Mouse (Mus musculus) hindbrain, embryonic 10.5 days (tissue): ENCODE data around the gene Hacl1. TPM values are rescaled to one million over a fixed set of nuclear protein-coding genes. Genes with fewer than 3 reads are reported as not detected.
"Not testable (repeated sequence)": the region's sequence is repeated elsewhere in the genome, so short reads cannot be mapped to it uniquely, and the experiment has no call there.

ENCODE experiments used
- DNase-seq: peaks from one replicate; pipeline ENCODE4 v3.0.0-alpha.2; 2017; ENCODE audit warnings: low spot score
- H3K27ac ChIP-seq: fragments of 300-500 bp; sonication (generic); 2 replicates; pipeline ENCODE4 v1.5.1; 2016; ENCODE audit warnings: mild to moderate bottlenecking, moderate library complexity
- H3K27me3 ChIP-seq: fragments of 300-500 bp; sonication (generic); 2 replicates; pipeline ENCODE4 v1.6.1; 2016; ENCODE audit warnings: mild to moderate bottlenecking; ENCODE audit not compliant: poor library complexity, insufficient read depth, severe bottlenecking
- H3K36me3 ChIP-seq: fragments of 300-500 bp; sonication (generic); 2 replicates; pipeline ENCODE4 v1.6.1; 2016; ENCODE audit warnings: mild to moderate bottlenecking, moderate library complexity
- H3K4me1 ChIP-seq: fragments of 300-500 bp; sonication (generic); replicated peaks from 2 replicates; pipeline ENCODE4 v1.6.1; 2016; ENCODE audit warnings: mild to moderate bottlenecking
- H3K4me3 ChIP-seq: fragments of 300-500 bp; sonication (generic); 2 replicates; pipeline ENCODE4 v1.5.1; 2016; ENCODE audit warnings: mild to moderate bottlenecking, moderate library complexity
- H3K9me3 ChIP-seq: fragments of 300-500 bp; sonication (generic); 2 replicates; pipeline ENCODE4 v1.6.1; 2016; ENCODE audit warnings: mild to moderate bottlenecking, moderate library complexity
- WGBS: fragments of 180-500 bp; shearing (Covaris S2); methylation state at CpG from one replicate; pipeline ENCODE4 v1.1.7; 2016; 5-methylcytosine and 5-hydroxymethylcytosine counted together
- polyA plus RNA-seq: library from polyadenylated mRNA; unstranded; fragments of >200 nt; fragmentation: Nextera tagmentation; extraction: Ambion mirVana; gene quantifications from 2 replicates; pipeline ENCODE4 v1.2.1, GENCODE M21; 2016

Gene Hacl1
- polyA plus RNA-seq, 1 experiment from 2014 or later: 8.2 TPM

DNA sequence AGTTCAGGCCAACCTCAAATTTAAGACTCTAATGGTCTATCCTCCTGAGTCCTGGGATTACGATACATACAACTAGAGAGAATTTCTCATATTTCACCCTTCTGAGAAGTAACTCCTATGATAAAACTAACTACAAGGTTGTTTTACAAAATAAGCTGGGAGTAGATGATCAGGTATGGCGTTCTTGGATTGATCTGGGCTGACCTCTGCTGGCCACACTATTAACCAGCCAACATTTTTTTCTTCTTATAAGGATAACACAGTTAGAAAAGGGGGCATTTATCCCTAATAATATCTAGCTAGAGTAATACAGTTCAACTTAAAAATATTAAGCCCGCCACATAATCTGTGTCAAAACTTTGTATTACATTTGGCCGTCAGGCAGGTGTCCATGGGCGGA is 36.2 kb downstream of the Hacl1 start:
- Histone ChIP-seq H3K9me3 (no peaks in the 10 kb centered on the region), H3K36me3 (no peaks in the 10 kb centered on the region), H3K27ac (no peak overlapping the region), H3K4me3 (no peak overlapping the region), H3K27me3 (no peaks in the 10 kb centered on the region), H3K4me1 (no peaks in the 10 kb centered on the region)
- no peak for DNase-seq
- 80% methylated on average over 5 of the region's 5 CpGs for WGBS

- H3K9me3 ChIP-seq, H3K4me1 ChIP-seq, H3K36me3 ChIP-seq, H3K27ac ChIP-seq, H3K4me3 ChIP-seq, H3K27me3 ChIP-seq, DNase-seq: not testable (repeated sequence)
- 85% methylated on average over 6 of the region's 6 CpGs for WGBS
These were observed 38.5 kb downstream of the Hacl1 start for GRCm38 (mm10) chr14:31602616-31602979.

DNA sequence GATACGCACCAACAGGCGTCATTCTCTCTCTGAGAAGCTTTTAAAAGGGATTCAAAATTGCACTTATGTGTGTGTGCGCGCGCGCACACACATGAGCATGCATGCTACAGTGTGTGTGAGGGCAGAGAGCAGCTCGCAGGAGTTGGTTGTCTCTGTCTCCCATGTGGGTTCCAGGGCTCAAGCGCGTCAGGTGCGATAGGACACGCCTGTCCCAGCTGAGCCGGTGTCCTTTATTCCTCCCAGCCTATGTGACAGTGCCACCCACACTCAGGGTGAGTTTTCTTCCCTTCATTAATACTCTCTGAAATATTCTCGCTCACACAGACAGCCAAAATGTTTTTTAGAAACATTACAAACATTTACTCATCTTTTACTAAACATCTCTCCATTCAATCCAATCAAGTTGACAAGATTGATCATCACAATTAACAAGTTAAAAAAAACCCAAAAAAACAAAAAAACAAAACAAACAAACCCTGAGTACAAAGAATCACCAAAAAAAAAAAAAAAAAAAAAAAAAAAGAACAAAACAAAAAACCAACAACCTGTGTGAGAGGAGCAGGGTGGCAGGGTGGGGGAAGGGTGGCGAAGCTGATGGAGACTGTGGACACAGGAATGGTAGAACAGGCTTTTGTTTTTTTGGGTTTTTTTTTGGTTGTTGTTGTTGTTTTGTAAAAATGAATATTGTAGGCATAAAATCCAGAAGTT is 39.0 kb downstream of the Hacl1 start:
- Histone ChIP-seq H3K4me1 (no peaks in the 10 kb centered on the region), H3K27ac (no peak overlapping the region), H3K9me3 (no peaks in the 10 kb centered on the region), H3K27me3 (no peaks in the 10 kb centered on the region), H3K4me3 (no peak overlapping the region), H3K36me3 (no peaks in the 10 kb centered on the region)
- DNase-seq: no peak
- 92% methylated on average over 14 of the region's 14 CpGs for WGBS

DNA sequence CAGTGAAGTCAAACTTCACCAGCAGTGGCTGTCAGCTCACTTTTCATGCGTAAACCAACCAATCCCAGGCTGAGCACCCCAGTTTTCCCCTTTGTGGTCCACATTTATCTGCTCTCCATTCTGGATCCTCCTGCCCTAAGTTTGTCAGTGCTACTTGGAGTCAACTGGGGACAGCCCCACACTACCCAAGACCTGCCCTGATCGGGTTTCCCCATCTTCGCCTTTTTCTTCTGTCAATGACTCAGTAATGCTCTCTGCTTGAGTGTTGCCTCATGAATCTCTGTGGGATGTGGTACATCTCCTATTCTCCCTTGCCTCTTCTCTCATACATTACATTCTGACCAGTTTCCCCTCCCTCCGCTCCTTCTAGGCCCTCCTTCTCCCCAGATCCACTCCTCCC is 43.6 kb downstream of the Hacl1 start:
- H3K4me3 ChIP-seq: no peak overlapping the region
- no peaks in the 10 kb centered on the region for H3K4me1 ChIP-seq
- H3K27ac ChIP-seq: no peak overlapping the region
- no peaks in the 10 kb centered on the region for H3K27me3 ChIP-seq
- WGBS: 90% methylated on average over 4 of the region's 4 CpGs
- DNase-seq: no peak
- no peaks in the 10 kb centered on the region for H3K9me3 ChIP-seq
- H3K36me3 ChIP-seq: no peaks in the 10 kb centered on the region

- Histone ChIP-seq H3K4me1 (no peaks in the 10 kb centered on the region), H3K27me3 (no peaks in the 10 kb centered on the region), H3K27ac (no peak overlapping the region), H3K36me3 (no peaks in the 10 kb centered on the region), H3K4me3 (no peak overlapping the region), H3K9me3 (no peaks in the 10 kb centered on the region)
- WGBS: 83% methylated on average over 7 of the region's 7 CpGs
- DNase-seq: no peak
These were observed 44.7 kb downstream of the Hacl1 start for GRCm38 (mm10) chr14:31596408-31596807.

DNA sequence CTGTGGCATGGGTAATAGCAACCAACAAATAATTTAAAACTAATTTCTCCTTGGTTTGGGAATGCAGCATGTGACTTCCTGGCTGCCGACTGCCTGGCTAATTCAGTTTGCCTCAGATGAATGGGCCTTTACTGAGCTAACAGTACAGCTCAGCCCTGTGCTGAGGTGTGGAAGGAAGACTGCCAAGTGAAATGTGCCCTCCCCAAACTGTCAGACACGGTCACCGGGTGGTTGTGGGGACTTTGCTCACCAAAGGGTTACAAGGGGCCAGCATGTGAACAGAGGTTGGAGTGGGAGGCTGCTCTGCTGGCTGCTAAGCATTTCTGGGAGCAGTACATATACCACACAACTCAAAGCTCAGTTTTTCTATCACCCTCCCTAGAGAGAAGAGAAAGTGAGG is 46.4 kb downstream of the Hacl1 start:
- H3K36me3 ChIP-seq: no peaks in the 10 kb centered on the region
- no peaks in the 10 kb centered on the region for H3K27me3 ChIP-seq
- WGBS: 90% methylated on average over 3 of the region's 3 CpGs
- H3K4me1 ChIP-seq: no peaks in the 10 kb centered on the region
- H3K27ac ChIP-seq: no peak overlapping the region
- H3K9me3 ChIP-seq: no peaks in the 10 kb centered on the region
- no peak for DNase-seq
- no peak overlapping the region for H3K4me3 ChIP-seq

DNA sequence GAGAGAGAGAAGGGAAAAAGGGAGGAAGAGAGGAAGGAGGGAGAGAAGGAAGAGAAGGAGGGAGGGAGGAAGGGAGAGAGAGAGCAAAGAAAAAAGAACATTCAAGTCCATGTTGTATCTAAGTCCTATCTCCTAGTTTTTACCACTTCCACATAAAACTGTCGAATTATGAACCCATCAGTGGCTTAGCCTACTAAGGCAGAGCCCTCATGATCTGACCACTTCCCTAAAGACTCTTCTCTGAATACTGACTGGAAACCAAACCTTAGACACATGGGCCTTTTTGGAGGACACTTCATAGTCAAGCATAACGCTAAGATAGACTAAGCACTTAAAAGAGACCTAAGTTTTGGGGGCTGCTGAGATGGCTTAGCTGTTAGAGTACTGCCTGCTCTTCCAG is 48.0 kb downstream of the Hacl1 start:
- no peaks in the 10 kb centered on the region for H3K4me1 ChIP-seq
- no peaks in the 10 kb centered on the region for H3K9me3 ChIP-seq
- H3K4me3 ChIP-seq: no peak overlapping the region
- no peaks in the 10 kb centered on the region for H3K27me3 ChIP-seq
- no peaks in the 10 kb centered on the region for H3K36me3 ChIP-seq
- 86% methylated on average over 2 of the region's 2 CpGs for WGBS
- H3K27ac ChIP-seq: no peak overlapping the region
- DNase-seq: no peak

DNA sequence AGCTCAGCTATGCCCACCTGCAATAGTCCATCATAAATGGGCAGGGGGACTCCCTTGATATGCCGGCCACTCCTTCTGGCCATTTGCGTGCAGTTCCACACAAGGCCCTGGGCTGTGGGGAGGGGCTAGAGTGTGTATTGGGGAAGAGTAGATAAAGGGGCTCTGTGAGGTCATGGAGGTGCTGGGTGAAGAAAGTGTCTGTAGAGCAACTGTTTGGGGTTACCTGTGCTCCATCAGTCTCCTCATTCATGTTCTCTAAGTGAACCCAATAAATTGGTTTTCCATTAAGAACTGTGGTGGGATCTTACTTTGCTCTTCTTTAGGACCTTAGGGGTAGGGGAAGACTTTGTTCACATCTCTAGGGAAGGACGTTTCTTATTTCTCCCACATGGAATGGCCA is 49.8 kb downstream of the Hacl1 start, which contains the start of gene Colq:
Colq (minus strand) TSS at position 101 of the 400 bp plus-strand sequence.
- H3K9me3 ChIP-seq: no peaks in the 10 kb centered on the region
- H3K4me3 ChIP-seq: no peak within 1 kb of the TSS
- no peaks in the 10 kb centered on the region for H3K36me3 ChIP-seq
- WGBS: 90% methylated on average over 3 of the region's 3 CpGs
- DNase-seq: no peak
- no peaks in the 10 kb centered on the region for H3K27me3 ChIP-seq
- no peak within 1 kb of the TSS for H3K27ac ChIP-seq
- no peaks in the 10 kb centered on the region for H3K4me1 ChIP-seq

DNA sequence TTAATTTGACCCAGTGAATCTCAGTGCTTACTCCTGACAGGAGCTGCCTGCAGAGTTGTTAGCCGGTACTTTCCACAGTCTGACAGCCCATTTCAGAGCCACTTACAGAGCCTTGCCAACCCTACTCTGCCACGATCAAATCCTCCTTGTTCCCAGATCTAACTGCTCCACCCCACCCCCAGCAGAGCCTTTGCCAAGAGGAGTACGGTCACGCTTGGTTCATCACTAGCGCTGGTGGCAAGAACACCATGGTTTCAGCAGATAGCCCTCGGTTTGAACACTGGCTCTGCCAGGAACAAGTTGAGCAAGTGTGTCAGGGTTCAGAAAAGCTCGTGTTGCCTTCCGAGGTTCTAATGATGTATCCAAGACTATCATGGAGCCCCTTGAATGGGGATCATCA is 54.6 kb downstream of the Hacl1 start:
- no peak for DNase-seq
- no peaks in the 10 kb centered on the region for H3K36me3 ChIP-seq
- no peaks in the 10 kb centered on the region for H3K27me3 ChIP-seq
- H3K9me3 ChIP-seq: no peaks in the 10 kb centered on the region
- H3K4me3 ChIP-seq: no peak overlapping the region
- WGBS: 85% methylated on average over 8 of the region's 8 CpGs
- no peak overlapping the region for H3K27ac ChIP-seq
- H3K4me1 ChIP-seq: no peaks in the 10 kb centered on the region

DNA sequence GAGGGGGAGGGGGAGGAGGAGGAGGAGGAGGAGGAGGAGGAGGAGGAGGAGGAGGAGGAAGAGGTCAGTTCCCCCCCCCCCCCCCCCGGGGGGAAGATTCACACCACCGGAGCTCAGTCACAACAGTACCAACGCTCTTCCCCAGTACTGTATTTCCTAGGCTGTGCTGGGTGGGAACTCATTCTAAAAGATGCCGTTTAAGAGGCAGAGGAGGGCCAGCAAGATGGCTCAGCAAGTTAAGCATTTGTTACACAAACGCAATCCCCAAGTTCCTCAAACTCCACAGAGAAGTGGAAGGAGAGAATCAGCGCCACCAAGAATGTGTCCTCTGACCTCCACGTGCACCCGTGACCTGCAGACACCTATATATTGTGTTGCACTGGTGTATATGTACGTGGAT is 58.0 kb downstream of the Hacl1 start:
- H3K9me3 ChIP-seq: no peaks in the 10 kb centered on the region
- DNase-seq: no peak
- WGBS: 87% methylated on average over 8 of the region's 9 CpGs
- H3K4me3 ChIP-seq: no peak overlapping the region
- H3K4me1 ChIP-seq: no peaks in the 10 kb centered on the region
- no peak overlapping the region for H3K27ac ChIP-seq
- no peaks in the 10 kb centered on the region for H3K27me3 ChIP-seq
- H3K36me3 ChIP-seq: no peaks in the 10 kb centered on the region

GRCm38 (mm10) chr14:31577966-31578735 is 62.9 kb downstream of the Hacl1 start:
- WGBS: 77% methylated on average over 9 of the region's 9 CpGs
- Histone ChIP-seq H3K27ac (no peak overlapping the region), H3K4me1 (peaks cover 21% of the 10 kb centered on the region), H3K27me3 (no peaks in the 10 kb centered on the region), H3K9me3 (no peaks in the 10 kb centered on the region), H3K36me3 (no peaks in the 10 kb centered on the region), H3K4me3 (no peak overlapping the region)
- no peak for DNase-seq

DNA sequence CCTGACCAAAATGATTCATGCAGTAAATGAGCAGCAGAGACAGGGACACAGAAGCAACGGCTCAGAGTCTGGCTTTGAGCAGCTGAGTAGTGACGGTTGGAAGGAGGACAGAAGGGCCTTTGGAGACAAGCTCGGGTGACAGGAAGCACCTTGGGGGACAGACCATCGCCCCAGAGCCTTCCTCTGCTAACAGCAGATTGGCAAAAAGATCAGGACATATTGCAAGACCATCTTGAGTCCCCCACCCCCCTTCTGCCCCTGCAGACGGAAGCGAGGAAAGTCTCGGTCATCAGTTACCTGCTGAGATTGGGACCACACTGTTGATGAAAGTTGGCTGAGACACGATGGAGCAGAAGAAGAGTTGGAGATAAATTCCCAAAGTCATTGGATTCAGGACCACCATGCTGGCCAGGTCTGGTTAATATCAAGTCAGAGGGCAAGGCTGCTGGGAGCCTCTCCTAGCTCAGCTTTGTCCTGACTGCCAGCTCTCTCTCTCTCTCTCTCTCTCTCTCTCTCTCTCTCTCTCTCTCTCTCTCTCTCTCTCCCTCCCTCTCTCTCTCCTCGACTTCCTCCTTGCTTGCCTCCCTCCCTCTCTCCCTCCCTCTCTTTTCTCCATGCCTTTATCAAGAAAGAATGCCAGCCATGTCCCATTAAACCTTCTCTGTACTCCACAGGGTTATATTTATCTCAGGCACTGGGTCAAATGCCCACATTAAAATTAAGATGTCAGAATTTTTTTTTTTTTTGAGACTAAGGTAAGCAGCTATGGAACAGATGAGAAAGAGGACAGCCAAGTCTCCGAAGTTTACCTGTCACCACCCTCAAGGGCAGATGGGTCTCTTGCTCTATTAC is 64.0 kb downstream of the Hacl1 start:
- 68% methylated on average over 10 of the region's 10 CpGs for WGBS
- H3K4me1 ChIP-seq: peaks cover 21% of the 10 kb centered on the region
- H3K36me3 ChIP-seq: no peaks in the 10 kb centered on the region
- no peaks in the 10 kb centered on the region for H3K27me3 ChIP-seq
- H3K27ac ChIP-seq: 0 out of 2 replicates have a peak overlapping the region, but pooled peaks have one; percentile 8
- H3K9me3 ChIP-seq: no peaks in the 10 kb centered on the region
- no peak overlapping the region for H3K4me3 ChIP-seq
- DNase-seq: no peak

GRCm38 (mm10) chr14:31575866-31576265 is 65.2 kb downstream of the Hacl1 start:
- no peak for DNase-seq
- Histone ChIP-seq H3K4me3 (no peak overlapping the region), H3K36me3 (no peaks in the 10 kb centered on the region), H3K9me3 (no peaks in the 10 kb centered on the region), H3K4me1 (peaks cover 21% of the 10 kb centered on the region), H3K27ac (no peak overlapping the region), H3K27me3 (no peaks in the 10 kb centered on the region)
- WGBS: 75% methylated on average over 9 of the region's 9 CpGs
